Mouse (Mus musculus) gastrocnemius, postnatal 4 days (tissue): ENCODE measurements at regions not wholly inside any gene's neighbourhood (a gene's known extent, or its start where the extent isn't known, plus 50 kb on each side); places are given as distances from the start of the nearest gene placed in this dataset.
"Not testable (repeated sequence)": the region's sequence is repeated elsewhere in the genome, so short reads cannot be mapped to it uniquely, and the experiment has no call there.

Source experiments
- DNase-seq, 2 experiments: peaks; one replicate each; pipeline ENCODE4 v3.0.0; 2021 to 2022; ENCODE audit warnings: low spot score in 2 of 2, mixed read lengths in 2 of 2

- no peak for DNase-seq
These were observed 460.7 kb downstream of the Tns1 start for GRCm38 (mm10) chr1:73663546-73663945.

GRCm38 (mm10) chr1:73645011-73645410 lies 479.2 kb downstream of the Tns1 start:
- DNase-seq: no peak

GRCm38 (mm10) chr1:73644394-73644793 lies 479.9 kb downstream of the Tns1 start:
- DNase-seq: no peak

- DNase-seq: no peak
These were observed 480.8 kb downstream of the Tns1 start for GRCm38 (mm10) chr1:73643431-73643830.

GRCm38 (mm10) chr1:73642691-73643109 lies 481.5 kb downstream of the Tns1 start:
- no peak for DNase-seq

- DNase-seq: no peak
These were observed 482.8 kb downstream of the Tns1 start for GRCm38 (mm10) chr1:73641456-73641855.

- no peak for DNase-seq
These were observed 483.4 kb downstream of the Tns1 start for GRCm38 (mm10) chr1:73640726-73641451.

GRCm38 (mm10) chr1:73635709-73636108 lies 488.5 kb downstream of the Tns1 start:
- no peak for DNase-seq

- no peak for DNase-seq
These were observed 489.4 kb downstream of the Tns1 start for GRCm38 (mm10) chr1:73634871-73635270.

- no peak for DNase-seq
These were observed 491.2 kb downstream of the Tns1 start for GRCm38 (mm10) chr1:73633071-73633470.

GRCm38 (mm10) chr1:73630363-73630762 lies 493.9 kb downstream of the Tns1 start:
- DNase-seq: no peak

- no peak for DNase-seq
These were observed 498.9 kb downstream of the Tns1 start for GRCm38 (mm10) chr1:73625365-73625764.

GRCm38 (mm10) chr1:73621121-73621520 lies 503.1 kb downstream of the Tns1 start:
- DNase-seq: not testable (repeated sequence)

GRCm38 (mm10) chr1:73618551-73619170 lies 505.6 kb downstream of the Tns1 start:
- peak in 1 of 2 experiments; percentile 30 for DNase-seq

- no peak for DNase-seq
These were observed 530.4 kb downstream of the Tns1 start for GRCm38 (mm10) chr1:73593653-73594385.

- no peak for DNase-seq
These were observed 532.7 kb downstream of the Tns1 start for GRCm38 (mm10) chr1:73591342-73592099.

GRCm38 (mm10) chr1:73579680-73580079 lies 544.6 kb downstream of the Tns1 start:
- no peak for DNase-seq

- DNase-seq: no peak
These were observed 547.2 kb downstream of the Tns1 start for GRCm38 (mm10) chr1:73577019-73577418.

- DNase-seq: no peak
These were observed 548.6 kb downstream of the Tns1 start for GRCm38 (mm10) chr1:73575694-73576093.

GRCm38 (mm10) chr1:73570944-73571343 lies 553.3 kb downstream of the Tns1 start:
- DNase-seq: no peak

GRCm38 (mm10) chr1:73566770-73567169 lies 551.1 kb upstream of the Tnp1 start:
- no peak for DNase-seq
